Mouse (Mus musculus) myocyte (in vitro differentiated cells): ENCODE results near the gene Zan.
A peak's percentile ranks its signal among the peaks of the same experiment; 100 is the strongest.

Experiments
- MAX ChIP-seq: IDR thresholded peaks from one replicate; pipeline ENCODE4 v1.6.1; 2011; ENCODE audit warnings: low read depth, mild to moderate bottlenecking, control low read depth
- MYOD1 ChIP-seq, 3 experiments: IDR thresholded peaks; one replicate each; pipeline ENCODE4 v1.6.1; 2011; ENCODE audit warnings: control low read depth in 2 of 3, low read depth in 2 of 3, mild to moderate bottlenecking in 2 of 3, moderate library complexity in 1 of 3; ENCODE audit not compliant: insufficient read length in 2 of 3, control insufficient read depth in 1 of 3
- POLR2A ChIP-seq: IDR thresholded peaks from one replicate; pipeline ENCODE4 v1.6.1; 2011; ENCODE audit warnings: low read depth, mild to moderate bottlenecking, control low read depth, moderate library complexity; ENCODE audit not compliant: insufficient read length
- POLR2AphosphoS2 ChIP-seq: IDR thresholded peaks from one replicate; pipeline ENCODE4 v1.6.1; 2011; ENCODE audit warnings: low read depth, control low read depth; ENCODE audit not compliant: insufficient read length

DNA sequence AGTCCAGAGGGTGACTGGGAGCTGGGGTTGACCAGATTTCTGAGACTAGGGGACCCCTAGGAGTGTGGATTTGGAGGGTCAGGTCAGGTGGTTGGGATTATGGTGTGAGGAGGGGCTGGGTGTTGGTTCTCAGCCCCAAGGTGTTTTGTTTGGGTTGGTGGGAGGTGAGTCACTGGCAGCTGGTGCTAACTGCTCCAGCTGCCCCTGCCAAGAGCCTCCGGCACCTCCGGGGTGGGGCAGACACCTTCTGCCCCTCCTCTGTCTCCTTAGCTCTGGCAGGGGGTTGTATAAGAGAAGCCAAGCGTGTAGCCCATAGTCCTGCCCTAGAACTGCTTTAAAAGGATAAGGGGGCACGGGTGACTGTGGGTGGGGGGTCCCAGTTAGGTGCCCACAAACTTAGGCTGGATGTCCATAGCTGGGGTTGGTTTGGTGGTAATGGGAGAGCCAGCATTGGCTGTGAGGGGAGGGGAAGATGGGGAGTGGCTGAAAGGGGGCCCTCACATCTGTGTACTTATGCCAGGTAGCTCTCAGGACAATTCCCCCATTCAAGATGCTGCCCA is 102.3 kb downstream of the Zan start:
- no peak for TF ChIP-seq POLR2A
- no peak for TF ChIP-seq POLR2AphosphoS2
- no peak for TF ChIP-seq MAX
- peak in 1 of 3 experiments; percentile 51 for TF ChIP-seq MYOD1 (IDR thresholded peaks at IDR 0.05; ENCODE audit: control insufficient read depth in 1 of 3, insufficient read length in 2 of 3, low read depth in 2 of 3)
